Mouse (Mus musculus): ENCODE data around the gene Itsn1. TPM values are rescaled to one million over a fixed set of nuclear protein-coding genes. Genes with fewer than 3 reads are reported as not detected.

Itsn1 gene
- polyA plus RNA-seq, 1 experiment from 2014 or later = 61.2 TPM

GRCm38 (mm10) chr16:91727433-91727832 is 1.6 kb upstream of the Itsn1 start:
- ATAC-seq (ENCODE audit: insufficient read depth, low FRiP score, low TSS enrichment) (no peak), DNase-seq (ENCODE audit: low spot score) (no peak)
- no peaks in the 10 kb centered on the region for H3K9me3 ChIP-seq (ENCODE audit: control insufficient read depth, low read length)
- peaks cover 3% of the 10 kb centered on the region for H3K4me1 ChIP-seq (ENCODE audit: control insufficient read depth, insufficient read depth, low read length)
- H3K36me3 ChIP-seq (ENCODE audit: control insufficient read depth, insufficient read depth, low read length) = no peaks in the 10 kb centered on the region
- peak overlapping the region; percentile 95; the same call in 1 of the 2 replicates for H3K4me3 ChIP-seq (ENCODE audit: low read depth, low read length)
- WGBS = 90% methylated on average over 15 of the region's 15 CpGs
- H3K27ac ChIP-seq (ENCODE audit: low read depth, low read length) = no peak overlapping the region
- no peaks in the 10 kb centered on the region for H3K27me3 ChIP-seq (ENCODE audit: control insufficient read depth, insufficient read depth, low read length)
- H3K4me2 ChIP-seq (ENCODE audit: low read depth) = peak overlapping the region; percentile 65
- no peak overlapping the region for H3K9ac ChIP-seq (ENCODE audit: low read length)

- Histone ChIP-seq H3K4me3 (ENCODE audit: low read depth, low read length) (peak within 1 kb of the TSS; percentile 95), H3K27me3 (ENCODE audit: control insufficient read depth, insufficient read depth, low read length) (no peaks in the 10 kb centered on the region), H3K9me3 (ENCODE audit: control insufficient read depth, low read length) (no peaks in the 10 kb centered on the region), H3K4me1 (ENCODE audit: control insufficient read depth, insufficient read depth, low read length) (peaks cover 3% of the 10 kb centered on the region), H3K36me3 (ENCODE audit: control insufficient read depth, insufficient read depth, low read length) (no peaks in the 10 kb centered on the region), H3K27ac (ENCODE audit: low read depth, low read length) (peak within 1 kb of the TSS; percentile 95), H3K4me2 (ENCODE audit: low read depth) (peak within 1 kb of the TSS; percentile 69), H3K9ac (ENCODE audit: low read length) (peak within 1 kb of the TSS; percentile 95)
- DNase-seq (ENCODE audit: low spot score) (peak; percentile 96), ATAC-seq (ENCODE audit: insufficient read depth, low FRiP score, low TSS enrichment) (peak; percentile 92)
- WGBS = under 1% methylated on average over 46 of the region's 46 CpGs
Observed at GRCm38 (mm10) chr16:91728123-91729065, 687 bp upstream of the Itsn1 start, which contains the start of gene Cryzl1. Gene Cryzl1 (minus strand): TSS chr16:91728975.

- ATAC-seq (ENCODE audit: insufficient read depth, low FRiP score, low TSS enrichment) (peak; percentile 8; the same call in 1 of the 2 replicates), DNase-seq (ENCODE audit: low spot score) (peak; percentile 76)
- H3K4me3 ChIP-seq (ENCODE audit: low read depth, low read length) = peak overlapping the region; percentile 95
- H3K4me1 ChIP-seq (ENCODE audit: control insufficient read depth, insufficient read depth, low read length) = peaks cover 8% of the 10 kb centered on the region
- H3K36me3 ChIP-seq (ENCODE audit: control insufficient read depth, insufficient read depth, low read length) = no peaks in the 10 kb centered on the region
- under 1% methylated on average over 33 of the region's 44 CpGs for WGBS
- peak overlapping the region; percentile 95 for H3K27ac ChIP-seq (ENCODE audit: low read depth, low read length)
- peak overlapping the region; percentile 95 for H3K9ac ChIP-seq (ENCODE audit: low read length)
- peak overlapping the region; percentile 69 for H3K4me2 ChIP-seq (ENCODE audit: low read depth)
- H3K27me3 ChIP-seq (ENCODE audit: control insufficient read depth, insufficient read depth, low read length) = no peaks in the 10 kb centered on the region
- H3K9me3 ChIP-seq (ENCODE audit: control insufficient read depth, low read length) = no peaks in the 10 kb centered on the region
Observed at GRCm38 (mm10) chr16:91729821-91730441, 850 bp downstream of the Itsn1 start.

- DNase-seq (ENCODE audit: low spot score) (no peak), ATAC-seq (ENCODE audit: insufficient read depth, low FRiP score, low TSS enrichment) (no peak)
- Histone ChIP-seq H3K27me3 (ENCODE audit: control insufficient read depth, insufficient read depth, low read length) (no peaks in the 10 kb centered on the region), H3K4me2 (ENCODE audit: low read depth) (peak overlapping the region; percentile 69), H3K4me1 (ENCODE audit: control insufficient read depth, insufficient read depth, low read length) (peaks cover 11% of the 10 kb centered on the region), H3K9me3 (ENCODE audit: control insufficient read depth, low read length) (no peaks in the 10 kb centered on the region), H3K36me3 (ENCODE audit: control insufficient read depth, insufficient read depth, low read length) (no peaks in the 10 kb centered on the region), H3K27ac (ENCODE audit: low read depth, low read length) (peak overlapping the region; percentile 95), H3K9ac (ENCODE audit: low read length) (peak overlapping the region; percentile 95), H3K4me3 (ENCODE audit: low read depth, low read length) (peak overlapping the region; percentile 95)
- under 1% methylated on average over 11 of the region's 11 CpGs for WGBS
Observed at GRCm38 (mm10) chr16:91730446-91730845, 1.4 kb downstream of the Itsn1 start.

GRCm38 (mm10) chr16:91732816-91733215 is 3.7 kb downstream of the Itsn1 start:
- ATAC-seq (ENCODE audit: insufficient read depth, low FRiP score, low TSS enrichment) (no peak), DNase-seq (ENCODE audit: low spot score) (no peak)
- H3K4me1 ChIP-seq (ENCODE audit: control insufficient read depth, insufficient read depth, low read length) = peaks cover 11% of the 10 kb centered on the region
- no peaks in the 10 kb centered on the region for H3K36me3 ChIP-seq (ENCODE audit: control insufficient read depth, insufficient read depth, low read length)
- no peak overlapping the region for H3K27ac ChIP-seq (ENCODE audit: low read depth, low read length)
- H3K27me3 ChIP-seq (ENCODE audit: control insufficient read depth, insufficient read depth, low read length) = no peaks in the 10 kb centered on the region
- no peak overlapping the region for H3K4me3 ChIP-seq (ENCODE audit: low read depth, low read length)
- 81% methylated on average over 2 of the region's 2 CpGs for WGBS
- no peak overlapping the region for H3K4me2 ChIP-seq (ENCODE audit: low read depth)
- no peak overlapping the region for H3K9ac ChIP-seq (ENCODE audit: low read length)
- no peaks in the 10 kb centered on the region for H3K9me3 ChIP-seq (ENCODE audit: control insufficient read depth, low read length)

- 66% methylated on average over 5 of the region's 5 CpGs for WGBS
- Histone ChIP-seq H3K27me3 (ENCODE audit: control insufficient read depth, insufficient read depth, low read length) (no peaks in the 10 kb centered on the region), H3K36me3 (ENCODE audit: control insufficient read depth, insufficient read depth, low read length) (no peaks in the 10 kb centered on the region), H3K4me2 (ENCODE audit: low read depth) (no peak overlapping the region), H3K9me3 (ENCODE audit: control insufficient read depth, low read length) (no peaks in the 10 kb centered on the region), H3K4me1 (ENCODE audit: control insufficient read depth, insufficient read depth, low read length) (peaks cover 11% of the 10 kb centered on the region), H3K27ac (ENCODE audit: low read depth, low read length) (no peak overlapping the region), H3K9ac (ENCODE audit: low read length) (no peak overlapping the region), H3K4me3 (ENCODE audit: low read depth, low read length) (no peak overlapping the region)
- no peak for ATAC-seq (ENCODE audit: insufficient read depth, low FRiP score, low TSS enrichment)
- no peak for DNase-seq (ENCODE audit: low spot score)
Observed at GRCm38 (mm10) chr16:91734771-91735170, 5.7 kb downstream of the Itsn1 start.

GRCm38 (mm10) chr16:91736046-91736816 is 7.2 kb downstream of the Itsn1 start:
- DNase-seq (ENCODE audit: low spot score) = no peak
- Histone ChIP-seq H3K27ac (ENCODE audit: low read depth, low read length) (no peak overlapping the region), H3K36me3 (ENCODE audit: control insufficient read depth, insufficient read depth, low read length) (no peaks in the 10 kb centered on the region), H3K9me3 (ENCODE audit: control insufficient read depth, low read length) (no peaks in the 10 kb centered on the region), H3K4me3 (ENCODE audit: low read depth, low read length) (no peak overlapping the region), H3K9ac (ENCODE audit: low read length) (no peak overlapping the region), H3K27me3 (ENCODE audit: control insufficient read depth, insufficient read depth, low read length) (no peaks in the 10 kb centered on the region), H3K4me2 (ENCODE audit: low read depth) (no peak overlapping the region), H3K4me1 (ENCODE audit: control insufficient read depth, insufficient read depth, low read length) (peaks cover 11% of the 10 kb centered on the region)
- WGBS = 89% methylated on average over 7 of the region's 7 CpGs
- no peak for ATAC-seq (ENCODE audit: insufficient read depth, low FRiP score, low TSS enrichment)

- Histone ChIP-seq H3K4me1 (ENCODE audit: control insufficient read depth, insufficient read depth, low read length) (peaks cover 11% of the 10 kb centered on the region), H3K27ac (ENCODE audit: low read depth, low read length) (no peak overlapping the region), H3K4me2 (ENCODE audit: low read depth) (no peak overlapping the region), H3K9me3 (ENCODE audit: control insufficient read depth, low read length) (no peaks in the 10 kb centered on the region), H3K4me3 (ENCODE audit: low read depth, low read length) (no peak overlapping the region), H3K27me3 (ENCODE audit: control insufficient read depth, insufficient read depth, low read length) (no peaks in the 10 kb centered on the region), H3K9ac (ENCODE audit: low read length) (no peak overlapping the region), H3K36me3 (ENCODE audit: control insufficient read depth, insufficient read depth, low read length) (no peaks in the 10 kb centered on the region; the same call in 1 of the 2 replicates)
- 89% methylated on average over 6 of the region's 6 CpGs for WGBS
- ATAC-seq (ENCODE audit: insufficient read depth, low FRiP score, low TSS enrichment) (no peak), DNase-seq (ENCODE audit: low spot score) (no peak)
Observed at GRCm38 (mm10) chr16:91738505-91738904, 9.4 kb downstream of the Itsn1 start.

Measured in neural tube, embryonic 11.5 days (tissue).